Mouse (Mus musculus) liver, embryonic 12.5 days (tissue): ENCODE measurements around the gene Olfr459. TPM values are rescaled to one million over a fixed set of nuclear protein-coding genes. Genes with fewer than 3 reads are reported as not detected.

ENCODE experiments used
- ATAC-seq: fragments of 200-750 bp; cut with Nextera tagmentation; 2 replicates; pipeline ENCODE4 v1.8.0; 2017; ENCODE audit warnings: moderate number of reproducible peaks, mild to moderate bottlenecking, moderate library complexity
- H3K27ac ChIP-seq: fragments of 300-500 bp; sonication (generic); 2 replicates; pipeline ENCODE4 v1.5.1; 2016; ENCODE audit warnings: mild to moderate bottlenecking
- H3K27me3 ChIP-seq: fragments of 300-500 bp; sonication (generic); replicated peaks from 2 replicates; pipeline ENCODE4 v1.6.1; 2016; ENCODE audit warnings: mild to moderate bottlenecking, moderate library complexity
- H3K36me3 ChIP-seq: fragments of 300-500 bp; sonication (generic); 2 replicates; pipeline ENCODE4 v1.6.1; 2016; ENCODE audit warnings: mild to moderate bottlenecking, moderate library complexity
- H3K4me1 ChIP-seq: fragments of 300-500 bp; sonication (generic); 2 replicates; pipeline ENCODE4 v1.6.1; 2016
- H3K4me2 ChIP-seq: fragments of 300-500 bp; sonication (generic); 2 replicates; pipeline ENCODE4 v1.6.1; 2016; ENCODE audit warnings: mild to moderate bottlenecking, moderate library complexity
- H3K4me3 ChIP-seq: fragments of 300-500 bp; sonication (generic); 2 replicates; pipeline ENCODE4 v1.5.1; 2016; ENCODE audit warnings: mild to moderate bottlenecking, moderate library complexity
- H3K9ac ChIP-seq: fragments of 300-500 bp; sonication (generic); 2 replicates; pipeline ENCODE4 v1.6.1; 2016; ENCODE audit warnings: mild to moderate bottlenecking, moderate library complexity
- H3K9me3 ChIP-seq: fragments of 300-500 bp; sonication (generic); replicated peaks from 2 replicates; pipeline ENCODE4 v1.6.1; 2016; ENCODE audit warnings: mild to moderate bottlenecking, moderate library complexity
- WGBS: fragments of 180-500 bp; shearing (Covaris S2); methylation state at CpG from one replicate; pipeline ENCODE4 v1.1.7; 2016; ENCODE audit not compliant: insufficient replicate concordance; 5-methylcytosine and 5-hydroxymethylcytosine counted together
- polyA plus RNA-seq: library from polyadenylated mRNA; unstranded; fragments of >200 nt; fragmentation: Nextera tagmentation; extraction: Ambion mirVana; gene quantifications from 2 replicates; pipeline ENCODE4 v1.2.1, GENCODE M21; 2016

The Olfr459 gene
- not detected in 2 replicates for polyA plus RNA-seq

GRCm38 (mm10) chr6:41775077-41775476 is at the start of gene Olfr459:
Olfr459 (minus strand) TSS chr6:41775177.
- Histone ChIP-seq H3K4me1 (no peaks in the 10 kb centered on the region), H3K9me3 (no peaks in the 10 kb centered on the region), H3K27ac (no peak within 1 kb of the TSS), H3K27me3 (no peaks in the 10 kb centered on the region), H3K36me3 (no peaks in the 10 kb centered on the region), H3K9ac (no peak within 1 kb of the TSS), H3K4me3 (no peak within 1 kb of the TSS), H3K4me2 (no peak within 1 kb of the TSS)
- WGBS: 65% methylated on average over 7 of the region's 7 CpGs
- ATAC-seq: no peak

GRCm38 (mm10) chr6:41824086-41824485 is 49.1 kb upstream of the Olfr459 start:
- H3K27ac ChIP-seq: no peak overlapping the region
- no peak for ATAC-seq
- H3K4me1 ChIP-seq: no peaks in the 10 kb centered on the region
- no peaks in the 10 kb centered on the region for H3K27me3 ChIP-seq
- no peaks in the 10 kb centered on the region for H3K9me3 ChIP-seq
- H3K9ac ChIP-seq: no peak overlapping the region
- no peak overlapping the region for H3K4me3 ChIP-seq
- no peaks in the 10 kb centered on the region for H3K36me3 ChIP-seq
- no peak overlapping the region for H3K4me2 ChIP-seq

GRCm38 (mm10) chr6:41786700-41787099 is 11.7 kb upstream of the Olfr459 start:
- Histone ChIP-seq H3K9me3 (no peaks in the 10 kb centered on the region), H3K4me2 (no peak overlapping the region), H3K27me3 (no peaks in the 10 kb centered on the region), H3K4me1 (no peaks in the 10 kb centered on the region), H3K4me3 (no peak overlapping the region), H3K9ac (no peak overlapping the region), H3K36me3 (no peaks in the 10 kb centered on the region), H3K27ac (no peak overlapping the region)
- WGBS: 68% methylated on average over 2 of the region's 2 CpGs
- ATAC-seq: no peak

GRCm38 (mm10) chr6:41775721-41776120 is 744 bp upstream of the Olfr459 start:
- no peak for ATAC-seq
- no peaks in the 10 kb centered on the region for H3K27me3 ChIP-seq
- 60% methylated on average over 6 of the region's 6 CpGs for WGBS

GRCm38 (mm10) chr6:41769872-41770271 is 5.1 kb downstream of the Olfr459 start:
- no peaks in the 10 kb centered on the region for H3K36me3 ChIP-seq
- no peak overlapping the region for H3K9ac ChIP-seq
- H3K27me3 ChIP-seq: no peaks in the 10 kb centered on the region
- H3K4me1 ChIP-seq: no peaks in the 10 kb centered on the region
- 59% methylated on average over 1 of the region's 1 CpGs for WGBS
- no peak overlapping the region for H3K27ac ChIP-seq
- ATAC-seq: no peak
- H3K4me3 ChIP-seq: no peak overlapping the region
- H3K4me2 ChIP-seq: no peak overlapping the region
- H3K9me3 ChIP-seq: no peaks in the 10 kb centered on the region

More at GRCm38 (mm10) chr6:41775721-41776120, 744 bp upstream of the Olfr459 start:
- Histone ChIP-seq H3K4me1 (no peaks in the 10 kb centered on the region), H3K4me2 (no peak overlapping the region), H3K27ac (no peak overlapping the region), H3K9ac (no peak overlapping the region), H3K36me3 (no peaks in the 10 kb centered on the region), H3K4me3 (no peak overlapping the region), H3K9me3 (no peaks in the 10 kb centered on the region)

- Histone ChIP-seq H3K9me3 (no peaks in the 10 kb centered on the region), H3K4me2 (no peak overlapping the region), H3K27me3 (no peaks in the 10 kb centered on the region), H3K9ac (no peak overlapping the region), H3K4me3 (no peak overlapping the region), H3K27ac (no peak overlapping the region), H3K4me1 (no peaks in the 10 kb centered on the region), H3K36me3 (no peaks in the 10 kb centered on the region)
- no peak for ATAC-seq
- WGBS: 64% methylated on average over 5 of the region's 5 CpGs
These were observed 10.7 kb downstream of the Olfr459 start for GRCm38 (mm10) chr6:41764306-41764705.

- no peaks in the 10 kb centered on the region for H3K27me3 ChIP-seq
- peaks cover 8% of the 10 kb centered on the region for H3K4me1 ChIP-seq
- no peak overlapping the region for H3K9ac ChIP-seq
- ATAC-seq: no peak
- H3K4me3 ChIP-seq: no peak overlapping the region
- no peaks in the 10 kb centered on the region for H3K36me3 ChIP-seq
- no peak overlapping the region for H3K4me2 ChIP-seq
- no peak overlapping the region for H3K27ac ChIP-seq
- WGBS: 39% methylated on average over 1 of the region's 1 CpGs
- H3K9me3 ChIP-seq: no peaks in the 10 kb centered on the region
These were observed 12.6 kb downstream of the Olfr459 start for GRCm38 (mm10) chr6:41762370-41762757.

GRCm38 (mm10) chr6:41761702-41762369 is 13.1 kb downstream of the Olfr459 start:
- H3K4me1 ChIP-seq: peaks cover 13% of the 10 kb centered on the region
- ATAC-seq: peak; percentile 71
- no peaks in the 10 kb centered on the region for H3K27me3 ChIP-seq
- H3K4me3 ChIP-seq: no peak overlapping the region
- H3K27ac ChIP-seq: no peak overlapping the region
- H3K9ac ChIP-seq: no peak overlapping the region
- no peak overlapping the region for H3K4me2 ChIP-seq
- H3K9me3 ChIP-seq: no peaks in the 10 kb centered on the region
- 5% methylated on average over 1 of the region's 1 CpGs for WGBS
- H3K36me3 ChIP-seq: no peaks in the 10 kb centered on the region

- H3K36me3 ChIP-seq: no peaks in the 10 kb centered on the region
- H3K27ac ChIP-seq: no peak overlapping the region
- ATAC-seq: no peak
- 70% methylated on average over 2 of the region's 2 CpGs for WGBS
- H3K9ac ChIP-seq: no peak overlapping the region
- H3K9me3 ChIP-seq: no peaks in the 10 kb centered on the region
- no peaks in the 10 kb centered on the region for H3K27me3 ChIP-seq
- no peak overlapping the region for H3K4me3 ChIP-seq
- no peak overlapping the region for H3K4me2 ChIP-seq
- H3K4me1 ChIP-seq: peaks cover 13% of the 10 kb centered on the region
These were observed 15.4 kb downstream of the Olfr459 start for GRCm38 (mm10) chr6:41759618-41760017.

GRCm38 (mm10) chr6:41758421-41758820 is 16.6 kb downstream of the Olfr459 start:
- WGBS: 65% methylated on average over 1 of the region's 1 CpGs

GRCm38 (mm10) chr6:41757199-41757598 is 17.8 kb downstream of the Olfr459 start:
- Histone ChIP-seq H3K4me2 (no peak overlapping the region), H3K4me3 (no peak overlapping the region), H3K27me3 (no peaks in the 10 kb centered on the region), H3K36me3 (no peaks in the 10 kb centered on the region), H3K4me1 (peaks cover 13% of the 10 kb centered on the region), H3K9me3 (no peaks in the 10 kb centered on the region), H3K27ac (no peak overlapping the region), H3K9ac (no peak overlapping the region)
- peak; percentile 42; the same call in 1 of the 2 replicates for ATAC-seq
- WGBS: 45% methylated on average over 3 of the region's 3 CpGs

More at GRCm38 (mm10) chr6:41758421-41758820, 16.6 kb downstream of the Olfr459 start:
- Histone ChIP-seq H3K27ac (no peak overlapping the region), H3K36me3 (no peaks in the 10 kb centered on the region), H3K4me3 (no peak overlapping the region), H3K4me2 (no peak overlapping the region), H3K9ac (no peak overlapping the region), H3K4me1 (peaks cover 13% of the 10 kb centered on the region), H3K9me3 (no peaks in the 10 kb centered on the region), H3K27me3 (no peaks in the 10 kb centered on the region)
- no peak for ATAC-seq

GRCm38 (mm10) chr6:41754626-41755025 is 20.4 kb downstream of the Olfr459 start:
- no peak for ATAC-seq
- H3K36me3 ChIP-seq: no peaks in the 10 kb centered on the region
- 60% methylated on average over 6 of the region's 6 CpGs for WGBS
- H3K27ac ChIP-seq: no peak overlapping the region
- peaks cover 13% of the 10 kb centered on the region for H3K4me1 ChIP-seq
- no peaks in the 10 kb centered on the region for H3K27me3 ChIP-seq
- H3K4me2 ChIP-seq: no peak overlapping the region
- H3K9me3 ChIP-seq: no peaks in the 10 kb centered on the region
- H3K9ac ChIP-seq: no peak overlapping the region
- H3K4me3 ChIP-seq: no peak overlapping the region
